Mouse (Mus musculus) midbrain, embryonic 16.5 days (tissue): ENCODE measurements at regions not wholly inside any gene's neighbourhood (a gene's known extent, or its start where the extent isn't known, plus 50 kb on each side); places are given as distances from the start of the nearest gene placed in this dataset.
A peak's percentile ranks its signal among the peaks of the same experiment; 100 is the strongest.

ENCODE experiments used
- ATAC-seq: fragments of 200-750 bp; cut with Nextera tagmentation; 2 replicates; pipeline ENCODE4 v1.8.0; 2017; ENCODE audit warnings: moderate TSS enrichment
- H3K27ac ChIP-seq: fragments of 300-500 bp; sonication (generic); 2 replicates; pipeline ENCODE4 v1.5.1; 2014; ENCODE audit warnings: mild to moderate bottlenecking, low read length, mixed read lengths
- H3K27me3 ChIP-seq: fragments of 300-500 bp; sonication (generic); 2 replicates; pipeline ENCODE4 v1.6.1; 2014; ENCODE audit warnings: low read depth, low read length, mixed read lengths; ENCODE audit not compliant: control insufficient read depth, insufficient read depth
- H3K36me3 ChIP-seq: fragments of 300-500 bp; sonication (generic); 2 replicates; pipeline ENCODE4 v1.6.1; 2014; ENCODE audit warnings: mild to moderate bottlenecking, low read length, moderate library complexity, mixed read lengths; ENCODE audit not compliant: control insufficient read depth, insufficient read depth
- H3K4me1 ChIP-seq: fragments of 300-500 bp; sonication (generic); 2 replicates; pipeline ENCODE4 v1.6.1; 2014; ENCODE audit warnings: mild to moderate bottlenecking, low read length, mixed read lengths; ENCODE audit not compliant: control insufficient read depth, insufficient read depth
- H3K4me2 ChIP-seq: fragments of 300-500 bp; sonication (generic); 2 replicates; pipeline ENCODE4 v1.6.1; 2014; ENCODE audit warnings: mild to moderate bottlenecking, low read length, mixed read lengths
- H3K4me3 ChIP-seq: fragments of 300-500 bp; sonication (generic); 2 replicates; pipeline ENCODE4 v1.5.1; 2014; ENCODE audit warnings: low read depth, mild to moderate bottlenecking, low read length, moderate library complexity, mixed read lengths
- H3K9ac ChIP-seq: fragments of 300-500 bp; sonication (generic); 2 replicates; pipeline ENCODE4 v1.6.1; 2014; ENCODE audit warnings: low read depth, low read length, mixed read lengths
- H3K9me3 ChIP-seq: fragments of 300-500 bp; sonication (generic); replicated peaks from 2 replicates; pipeline ENCODE4 v1.6.1; 2014; ENCODE audit warnings: mild to moderate bottlenecking, low read length, mixed read lengths; ENCODE audit not compliant: control insufficient read depth, poor library complexity, severe bottlenecking
- WGBS: fragments of 180-500 bp; shearing (Covaris S2); extraction: QIAGEN DNeasy Blood & Tissue Kit; methylation state at CpG from one replicate; pipeline ENCODE4 v1.1.7; 2014; 5-methylcytosine and 5-hydroxymethylcytosine counted together

DNA sequence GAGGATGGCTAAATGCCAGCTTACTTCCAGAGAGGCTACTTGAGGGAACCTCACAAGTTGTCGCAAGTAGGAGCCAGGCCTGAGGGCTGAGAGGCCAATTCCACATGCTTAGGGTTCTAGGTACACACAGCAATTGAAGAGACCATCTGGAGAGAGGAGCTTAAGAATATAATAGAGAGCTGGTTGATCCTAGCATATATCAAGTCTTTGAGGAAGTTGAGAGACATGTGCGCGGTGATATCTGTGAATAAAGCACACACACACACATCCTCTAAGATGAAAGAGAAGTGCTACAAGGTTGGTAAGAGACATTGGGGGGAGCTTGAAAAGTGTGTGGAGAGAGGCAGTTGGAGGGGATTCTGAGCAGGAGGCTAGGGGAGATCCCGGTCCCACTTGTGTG, 189.5 kb downstream of the Zfp462 start:
- no peak for ATAC-seq
- 96% methylated on average over 4 of the region's 4 CpGs for WGBS
- no peak overlapping the region for H3K4me3 ChIP-seq
- H3K9ac ChIP-seq: no peak overlapping the region
- H3K4me1 ChIP-seq: peaks cover 4% of the 10 kb centered on the region; the same call in 1 of the 2 replicates
- H3K4me2 ChIP-seq: no peak overlapping the region
- no peaks in the 10 kb centered on the region for H3K36me3 ChIP-seq
- no peaks in the 10 kb centered on the region for H3K27me3 ChIP-seq
- H3K9me3 ChIP-seq: no peaks in the 10 kb centered on the region
- no peak overlapping the region for H3K27ac ChIP-seq

DNA sequence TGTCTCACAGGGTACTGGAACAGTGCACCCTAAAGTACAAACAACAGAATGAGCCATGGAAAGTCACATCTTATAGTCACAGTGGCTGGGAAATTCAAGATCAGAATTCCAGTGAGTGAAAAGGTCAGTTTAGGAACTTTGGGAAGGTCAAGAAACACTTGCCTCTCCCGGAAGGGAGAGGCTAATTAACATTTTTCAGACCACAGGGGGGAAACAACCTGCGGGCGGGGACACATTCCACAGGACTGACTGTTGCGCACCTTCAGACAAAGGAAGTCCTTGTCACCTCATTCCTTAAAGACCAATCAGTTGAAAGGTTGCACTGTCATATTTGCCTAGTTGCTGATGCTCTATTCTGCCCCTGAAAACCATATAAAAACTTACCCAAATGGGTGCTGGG, 189.9 kb downstream of the Zfp462 start:
- no peak overlapping the region for H3K27ac ChIP-seq
- no peaks in the 10 kb centered on the region for H3K27me3 ChIP-seq
- peaks cover 4% of the 10 kb centered on the region; the same call in 1 of the 2 replicates for H3K4me1 ChIP-seq
- no peak for ATAC-seq
- H3K9me3 ChIP-seq: no peaks in the 10 kb centered on the region
- H3K4me3 ChIP-seq: no peak overlapping the region
- no peak overlapping the region for H3K4me2 ChIP-seq
- no peaks in the 10 kb centered on the region for H3K36me3 ChIP-seq
- 56% methylated on average over 4 of the region's 4 CpGs for WGBS
- H3K9ac ChIP-seq: no peak overlapping the region

DNA sequence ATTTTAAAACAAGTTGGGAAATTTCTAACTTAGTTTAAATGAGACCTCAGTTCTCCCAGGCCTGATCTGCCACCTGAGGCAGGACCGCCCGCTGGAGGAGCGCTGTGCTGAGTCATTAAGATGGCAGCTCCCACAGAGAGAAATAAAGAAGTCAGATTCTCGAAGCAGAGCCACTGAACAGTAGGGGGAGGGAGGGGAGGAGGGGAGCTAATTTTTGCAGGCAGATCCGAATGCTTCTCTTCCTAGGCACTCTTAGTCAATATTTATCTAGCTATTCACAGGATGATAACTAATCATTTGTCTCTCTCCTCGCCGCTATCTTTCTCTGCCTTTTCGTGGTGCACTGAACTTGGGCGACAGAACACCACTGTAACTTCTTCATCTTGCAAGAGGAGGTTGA, 191.4 kb downstream of the Zfp462 start:
- no peaks in the 10 kb centered on the region for H3K36me3 ChIP-seq
- H3K9ac ChIP-seq: 0 out of 2 replicates have a peak overlapping the region, but pooled peaks have one; percentile 21
- no peak for ATAC-seq
- no peaks in the 10 kb centered on the region for H3K27me3 ChIP-seq
- H3K9me3 ChIP-seq: no peaks in the 10 kb centered on the region
- no peak overlapping the region for H3K27ac ChIP-seq
- H3K4me1 ChIP-seq: peaks cover 4% of the 10 kb centered on the region; the same call in 1 of the 2 replicates
- no peak overlapping the region for H3K4me3 ChIP-seq
- WGBS: 5% methylated on average over 9 of the region's 9 CpGs
- H3K4me2 ChIP-seq: peak overlapping the region; percentile 10; the same call in 1 of the 2 replicates

DNA sequence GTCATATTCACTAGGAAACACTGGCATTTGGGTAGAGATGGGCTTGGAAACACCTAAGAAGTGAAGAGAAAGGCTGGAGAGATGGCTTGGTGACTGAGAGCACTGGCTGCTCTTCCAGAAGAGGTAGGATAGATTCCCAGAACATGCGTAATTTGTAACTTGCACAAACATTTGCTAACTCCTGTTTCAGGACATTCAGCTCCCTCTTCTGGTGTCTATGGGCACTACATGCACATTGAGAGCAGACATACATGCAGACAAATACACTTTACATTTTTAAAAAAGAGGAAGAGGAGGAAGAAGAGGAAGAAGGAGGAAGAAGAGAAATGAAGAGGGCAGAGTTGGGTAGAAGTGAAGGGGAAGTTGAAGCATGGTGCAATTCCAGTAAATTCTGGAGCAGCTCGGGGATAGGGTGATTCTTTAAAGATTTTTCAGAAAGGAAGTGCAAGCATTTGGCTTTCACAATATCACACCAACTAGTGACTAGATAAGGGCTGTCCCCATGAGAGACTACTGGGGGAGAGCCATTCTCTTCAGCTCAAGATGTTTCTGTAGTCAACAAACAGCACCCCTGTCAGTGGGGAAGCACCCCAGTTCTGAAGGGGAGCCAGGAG, 193.0 kb downstream of the Zfp462 start:
- peaks cover 4% of the 10 kb centered on the region; the same call in 1 of the 2 replicates for H3K4me1 ChIP-seq
- no peaks in the 10 kb centered on the region for H3K9me3 ChIP-seq
- no peak overlapping the region for H3K4me3 ChIP-seq
- no peak overlapping the region for H3K27ac ChIP-seq
- no peak for ATAC-seq
- no peaks in the 10 kb centered on the region for H3K27me3 ChIP-seq
- no peak overlapping the region for H3K9ac ChIP-seq
- WGBS: 97% methylated on average over 2 of the region's 2 CpGs
- no peaks in the 10 kb centered on the region for H3K36me3 ChIP-seq
- no peak overlapping the region for H3K4me2 ChIP-seq

DNA sequence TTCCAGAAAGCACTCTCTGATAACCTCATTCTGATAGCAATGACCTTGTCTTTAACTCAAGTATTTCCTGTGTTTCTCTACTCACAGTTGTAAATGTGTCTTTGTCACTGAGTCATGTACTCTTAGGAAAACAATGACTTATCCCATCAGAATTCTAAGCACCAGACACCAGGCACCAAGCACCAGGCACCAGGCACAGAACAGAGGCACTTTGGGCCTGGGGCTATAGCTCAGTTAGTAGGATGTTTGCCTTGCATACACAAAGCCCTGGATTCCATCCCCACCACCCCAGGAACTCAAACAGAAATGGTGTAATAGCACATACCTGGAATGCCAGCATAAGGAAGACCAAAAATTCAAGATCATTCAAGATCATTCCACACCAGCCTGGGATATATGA, 196.5 kb downstream of the Zfp462 start:
- H3K4me1 ChIP-seq: peaks cover 4% of the 10 kb centered on the region; the same call in 1 of the 2 replicates
- no peaks in the 10 kb centered on the region for H3K36me3 ChIP-seq
- H3K27ac ChIP-seq: no peak overlapping the region
- no peaks in the 10 kb centered on the region for H3K27me3 ChIP-seq
- H3K9ac ChIP-seq: no peak overlapping the region
- no peak overlapping the region for H3K4me3 ChIP-seq
- no peaks in the 10 kb centered on the region for H3K9me3 ChIP-seq
- no peak overlapping the region for H3K4me2 ChIP-seq
- no peak for ATAC-seq

DNA sequence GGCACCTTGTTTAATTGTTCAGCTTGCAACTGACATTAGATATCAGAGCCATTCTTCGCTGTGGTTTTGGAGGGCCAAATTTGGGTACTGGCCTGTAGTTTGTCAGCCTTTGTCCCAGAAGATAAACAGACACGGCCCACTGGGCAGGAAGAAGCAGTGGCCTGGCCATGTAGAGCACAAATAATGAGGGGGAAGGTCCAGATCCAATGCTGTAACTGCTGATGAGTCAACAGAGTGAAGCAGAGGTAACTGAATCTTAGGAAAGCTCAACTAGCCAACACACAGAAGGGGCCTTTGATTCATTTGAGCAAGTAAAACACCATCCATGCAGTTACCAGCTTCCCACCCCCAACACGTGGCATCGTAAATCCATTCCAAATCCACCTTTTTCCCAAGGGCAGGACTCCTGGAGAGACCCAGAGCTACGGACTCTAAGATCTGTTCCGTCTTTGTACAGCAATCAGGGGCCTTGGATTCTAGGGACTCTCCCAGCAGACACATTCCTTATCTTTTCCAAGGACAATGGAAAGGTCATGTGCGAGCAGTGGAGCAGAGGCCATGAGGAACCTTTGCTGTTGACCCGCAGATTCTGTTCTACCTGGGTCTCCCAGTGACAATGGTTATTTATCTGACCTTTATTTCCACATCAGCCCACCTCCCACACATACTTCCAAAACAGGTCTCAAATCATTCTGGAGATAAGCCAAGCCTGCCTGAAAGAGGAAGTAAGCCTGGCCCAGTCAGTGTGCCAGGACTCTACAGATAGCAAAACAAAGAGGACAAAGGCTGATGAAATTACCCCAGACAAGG, 197.3 kb downstream of the Zfp462 start:
- WGBS: 79% methylated on average over 8 of the region's 8 CpGs
- Histone ChIP-seq H3K9me3 (no peaks in the 10 kb centered on the region), H3K9ac (no peak overlapping the region), H3K36me3 (no peaks in the 10 kb centered on the region), H3K4me2 (no peak overlapping the region), H3K4me1 (0 out of 2 replicates have a peak, but pooled peaks cover 2% of the 10 kb centered on the region), H3K27ac (no peak overlapping the region), H3K4me3 (no peak overlapping the region), H3K27me3 (no peaks in the 10 kb centered on the region)
- no peak for ATAC-seq

DNA sequence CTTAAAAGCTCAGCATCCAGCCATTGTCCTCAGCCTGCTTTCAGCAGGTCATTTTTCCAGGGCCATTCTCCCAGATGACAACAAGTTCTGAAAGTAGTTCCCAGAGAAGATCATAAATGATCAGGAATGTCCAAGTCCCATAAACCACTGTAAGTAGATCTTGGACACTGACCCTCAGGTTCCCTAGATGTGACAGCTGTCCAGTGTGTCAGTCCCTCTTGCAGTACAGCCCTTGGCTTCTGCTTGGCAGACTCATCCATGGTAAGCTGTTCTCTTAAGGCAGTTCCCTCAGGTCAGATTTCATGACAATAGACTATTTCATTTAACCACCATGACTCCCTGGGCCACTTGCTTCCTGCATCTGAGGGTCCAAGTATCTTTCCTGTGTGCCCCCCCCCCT, 198.6 kb downstream of the Zfp462 start:
- H3K9ac ChIP-seq: no peak overlapping the region
- no peak for ATAC-seq

DNA sequence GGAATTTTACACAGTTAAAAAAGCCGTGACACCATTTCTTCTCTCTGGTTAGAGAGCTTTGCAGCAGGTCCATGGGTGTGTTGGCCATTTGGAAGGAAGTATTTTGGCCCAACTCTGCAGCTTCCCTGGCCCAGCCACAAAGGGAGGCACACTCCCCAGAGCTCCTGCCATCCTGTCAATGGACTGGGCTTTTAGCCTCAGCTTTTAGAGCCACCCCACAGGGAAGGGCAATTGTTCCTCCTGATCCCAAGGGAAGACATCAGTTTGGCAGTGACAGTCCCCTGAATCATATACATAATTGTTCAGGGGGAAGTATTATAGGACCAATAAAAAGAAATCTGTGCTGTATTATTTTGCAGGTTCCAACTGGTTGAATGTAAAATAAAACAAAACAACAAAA, 200.1 kb downstream of the Zfp462 start:
- Histone ChIP-seq H3K9ac (no peak overlapping the region), H3K4me2 (no peak overlapping the region), H3K4me3 (no peak overlapping the region), H3K4me1 (0 out of 2 replicates have a peak, but pooled peaks cover 2% of the 10 kb centered on the region), H3K9me3 (no peaks in the 10 kb centered on the region), H3K27me3 (no peaks in the 10 kb centered on the region), H3K36me3 (no peaks in the 10 kb centered on the region), H3K27ac (no peak overlapping the region)
- 46% methylated on average over 1 of the region's 1 CpGs for WGBS
- no peak for ATAC-seq

More for the DNA sequence above, 198.6 kb downstream of the Zfp462 start:
- H3K27ac ChIP-seq: no peak overlapping the region
- no peaks in the 10 kb centered on the region for H3K27me3 ChIP-seq
- 0 out of 2 replicates have a peak, but pooled peaks cover 2% of the 10 kb centered on the region for H3K4me1 ChIP-seq
- H3K9me3 ChIP-seq: no peaks in the 10 kb centered on the region
- no peaks in the 10 kb centered on the region for H3K36me3 ChIP-seq
- no peak overlapping the region for H3K4me2 ChIP-seq
- no peak overlapping the region for H3K4me3 ChIP-seq

DNA sequence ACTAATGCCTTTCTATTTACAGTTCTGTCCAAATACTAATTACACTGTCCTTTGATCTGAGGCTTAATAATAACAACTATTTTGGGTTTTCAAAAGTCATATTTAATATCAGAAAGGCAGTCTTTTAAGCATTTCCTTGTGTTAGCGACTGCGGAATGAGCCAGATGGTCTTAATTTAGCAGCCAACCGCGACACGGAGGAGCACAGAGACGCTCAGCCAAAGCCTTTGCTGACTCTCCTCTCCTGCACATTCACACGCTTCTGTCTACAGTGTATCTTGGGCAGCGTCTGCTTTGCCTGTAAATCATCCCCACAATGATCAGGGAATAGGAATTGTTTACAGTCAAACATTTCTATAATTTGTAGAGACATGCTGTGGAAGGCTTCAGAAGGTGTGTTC, 201.1 kb downstream of the Zfp462 start:
- Histone ChIP-seq H3K4me2 (no peak overlapping the region), H3K4me3 (no peak overlapping the region), H3K27ac (no peak overlapping the region), H3K36me3 (no peaks in the 10 kb centered on the region), H3K27me3 (no peaks in the 10 kb centered on the region), H3K9me3 (no peaks in the 10 kb centered on the region), H3K9ac (no peak overlapping the region), H3K4me1 (0 out of 2 replicates have a peak, but pooled peaks cover 2% of the 10 kb centered on the region)
- no peak for ATAC-seq
- 47% methylated on average over 8 of the region's 8 CpGs for WGBS
